ENCODE assay signal across 8 mouse cellular contexts in the genomic region with DNA sequence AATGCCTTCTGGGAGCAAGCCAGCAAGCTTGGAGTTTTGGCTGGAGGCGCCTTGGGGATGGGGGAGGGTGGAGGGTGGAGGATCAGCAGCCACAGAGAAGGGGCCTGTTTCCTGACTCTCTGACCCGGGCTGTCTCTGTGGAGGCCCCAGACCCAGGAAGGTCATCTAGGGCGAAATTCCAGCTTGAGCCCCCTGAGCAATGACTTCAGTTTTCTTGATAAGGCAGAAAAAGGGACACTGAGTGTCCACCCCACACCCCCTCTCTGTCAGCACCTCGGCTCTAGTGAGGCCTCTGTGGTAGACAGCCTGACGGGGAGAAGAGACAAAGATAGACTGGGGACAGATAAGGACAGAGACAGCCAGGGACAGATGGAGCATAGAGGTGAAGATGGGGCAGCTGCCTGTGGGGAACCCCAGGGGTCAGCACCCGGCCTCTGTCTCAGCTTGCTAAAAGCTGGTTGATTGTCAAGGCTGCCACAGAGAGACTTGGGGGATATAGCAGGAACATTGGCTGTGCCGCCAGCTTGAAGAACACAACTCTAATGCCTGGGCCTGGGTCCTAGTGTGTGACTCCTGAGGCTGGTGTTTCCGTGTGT.
DNase-seq lines count a peak whose midpoint lies in the region; ATAC-seq and TF ChIP-seq lines count a peak whose summit lies in the region.

No protein-coding gene starts in this region.

- DNase-seq in adrenal gland, postnatal 14 days: peak; percentile 31
- no peak for DNase-seq in adrenal gland, adult 18-20 months (ENCODE audit: low spot score in 2 of 2)
- DNase-seq in lung, postnatal 25 days (ENCODE audit: low spot score): no peak
- no peak for DNase-seq in liver, embryonic 13.5 days
- DNase-seq in thymus, postnatal 25 days: no peak
- no peak for DNase-seq in layer of hippocampus, adult 2 months (ENCODE audit: low spot score in 2 of 2)

- peaks cover 2% of the 10 kb centered on the region; the same call in 1 of the 2 replicates for H3K36me3 ChIP-seq in lung, embryonic 15.5 days
- peaks cover 6% of the 10 kb centered on the region for H3K36me3 ChIP-seq in heart, embryonic 12.5 days
- no peaks in the 10 kb centered on the region for H3K36me3 ChIP-seq in liver, embryonic 13.5 days

- 0 out of 2 replicates have a peak overlapping the region, but pooled peaks have one; percentile 7 for H3K4me2 ChIP-seq in lung, embryonic 15.5 days
- H3K4me2 ChIP-seq in heart, embryonic 12.5 days: 0 out of 2 replicates have a peak overlapping the region, but pooled peaks have one; percentile 25
- H3K4me2 ChIP-seq in liver, embryonic 13.5 days: no peak overlapping the region

- no peaks in the 10 kb centered on the region for H3K9me3 ChIP-seq in lung, embryonic 15.5 days
- peaks cover 10% of the 10 kb centered on the region; the same call in 1 of the 2 replicates for H3K9me3 ChIP-seq in heart, embryonic 12.5 days (replicated peaks)
- H3K9me3 ChIP-seq in liver, embryonic 13.5 days (replicated peaks): no peaks in the 10 kb centered on the region

- H3K9ac ChIP-seq in lung, embryonic 15.5 days: no peak overlapping the region
- peak overlapping the region; percentile 19; the same call in 1 of the 2 replicates for H3K9ac ChIP-seq in heart, embryonic 12.5 days
- no peak overlapping the region for H3K9ac ChIP-seq in liver, embryonic 13.5 days

- peak overlapping the region; percentile 77 for H3K27ac ChIP-seq in lung, embryonic 15.5 days
- H3K27ac ChIP-seq in heart, embryonic 12.5 days (ENCODE audit: poor library complexity, severe bottlenecking): peak overlapping the region; percentile 63
- H3K27ac ChIP-seq in liver, embryonic 13.5 days: 0 out of 2 replicates have a peak overlapping the region, but pooled peaks have one; percentile 13
- no peak overlapping the region for H3K27ac ChIP-seq in layer of hippocampus, adult 2 months

- no peaks in the 10 kb centered on the region for H3K27me3 ChIP-seq in lung, embryonic 15.5 days
- H3K27me3 ChIP-seq in heart, embryonic 12.5 days (replicated peaks): 0 out of 2 replicates have a peak, but pooled peaks cover 5% of the 10 kb centered on the region
- H3K27me3 ChIP-seq in liver, embryonic 13.5 days: no peaks in the 10 kb centered on the region

- TF ChIP-seq CTCF in layer of hippocampus, adult 2 months (conservative IDR thresholded peaks at IDR 0.05): no peak

- 39% methylated on average over 8 of the region's 8 CpGs for WGBS in lung, embryonic 15.5 days
- WGBS in heart, embryonic 12.5 days: 17% methylated on average over 8 of the region's 8 CpGs
- WGBS in liver, embryonic 13.5 days (ENCODE audit: insufficient replicate concordance): 31% methylated on average over 8 of the region's 8 CpGs

- peak; percentile 47; the same call in 1 of the 2 replicates for ATAC-seq in lung, embryonic 15.5 days (ENCODE audit: borderline replicate concordance, extremely low read depth, low FRiP score, low TSS enrichment)
- peak; percentile 64 for ATAC-seq in heart, embryonic 12.5 days (ENCODE audit: insufficient number of reproducible peaks, low FRiP score)
- peak; percentile 63 for ATAC-seq in liver, embryonic 13.5 days (ENCODE audit: low read depth)

- peaks cover 27% of the 10 kb centered on the region for H3K4me1 ChIP-seq in lung, embryonic 15.5 days
- H3K4me1 ChIP-seq in heart, embryonic 12.5 days (replicated peaks): peaks cover 31% of the 10 kb centered on the region
- H3K4me1 ChIP-seq in liver, embryonic 13.5 days (replicated peaks): peaks cover 7% of the 10 kb centered on the region

- no peak overlapping the region for H3K4me3 ChIP-seq in lung, embryonic 15.5 days
- no peak overlapping the region for H3K4me3 ChIP-seq in heart, embryonic 12.5 days
- no peak overlapping the region for H3K4me3 ChIP-seq in liver, embryonic 13.5 days (replicated peaks)
- H3K4me3 ChIP-seq in layer of hippocampus, adult 2 months: no peak overlapping the region
